Mouse (Mus musculus) neural tube, embryonic 13.5 days (tissue): ENCODE measurements at regions not wholly inside any gene's neighbourhood (a gene's known extent, or its start where the extent isn't known, plus 50 kb on each side); places are given as distances from the start of the nearest gene placed in this dataset.

ENCODE experiments used
- ATAC-seq: fragments of 200-750 bp; cut with Nextera tagmentation; 2 replicates; pipeline ENCODE4 v1.8.0; 2017; ENCODE audit warnings: low read depth, mild to moderate bottlenecking, moderate TSS enrichment, moderate library complexity
- H3K27ac ChIP-seq: fragments of 300-500 bp; sonication (generic); replicated peaks from 2 replicates; pipeline ENCODE4 v1.5.1; 2015; ENCODE audit warnings: moderate library complexity, mild to moderate bottlenecking, inconsistent platforms
- H3K27me3 ChIP-seq: fragments of 300-500 bp; sonication (generic); 2 replicates; pipeline ENCODE4 v1.6.1; 2015; ENCODE audit warnings: mild to moderate bottlenecking, inconsistent platforms
- H3K36me3 ChIP-seq: fragments of 300-500 bp; sonication (generic); 2 replicates; pipeline ENCODE4 v1.6.1; 2015; ENCODE audit warnings: mild to moderate bottlenecking, inconsistent platforms
- H3K4me1 ChIP-seq: fragments of 300-500 bp; sonication (generic); replicated peaks from 2 replicates; pipeline ENCODE4 v1.6.1; 2015; ENCODE audit warnings: inconsistent platforms
- H3K4me2 ChIP-seq: fragments of 300-500 bp; sonication (generic); 2 replicates; pipeline ENCODE4 v1.6.1; 2015; ENCODE audit warnings: inconsistent platforms, mild to moderate bottlenecking, moderate library complexity
- H3K4me3 ChIP-seq: fragments of 300-500 bp; sonication (generic); 2 replicates; pipeline ENCODE4 v1.5.1; 2015; ENCODE audit warnings: mild to moderate bottlenecking, inconsistent platforms
- H3K9ac ChIP-seq: fragments of 300-500 bp; sonication (generic); 2 replicates; pipeline ENCODE4 v1.6.1; 2015; ENCODE audit warnings: moderate library complexity, mild to moderate bottlenecking, inconsistent platforms
- H3K9me3 ChIP-seq: fragments of 300-500 bp; sonication (generic); 2 replicates; pipeline ENCODE4 v1.6.1; 2016; ENCODE audit warnings: inconsistent platforms
- WGBS: fragments of 180-500 bp; shearing (Covaris S2); methylation state at CpG from one replicate; pipeline ENCODE4 v1.1.7; 2015; 5-methylcytosine and 5-hydroxymethylcytosine counted together

DNA sequence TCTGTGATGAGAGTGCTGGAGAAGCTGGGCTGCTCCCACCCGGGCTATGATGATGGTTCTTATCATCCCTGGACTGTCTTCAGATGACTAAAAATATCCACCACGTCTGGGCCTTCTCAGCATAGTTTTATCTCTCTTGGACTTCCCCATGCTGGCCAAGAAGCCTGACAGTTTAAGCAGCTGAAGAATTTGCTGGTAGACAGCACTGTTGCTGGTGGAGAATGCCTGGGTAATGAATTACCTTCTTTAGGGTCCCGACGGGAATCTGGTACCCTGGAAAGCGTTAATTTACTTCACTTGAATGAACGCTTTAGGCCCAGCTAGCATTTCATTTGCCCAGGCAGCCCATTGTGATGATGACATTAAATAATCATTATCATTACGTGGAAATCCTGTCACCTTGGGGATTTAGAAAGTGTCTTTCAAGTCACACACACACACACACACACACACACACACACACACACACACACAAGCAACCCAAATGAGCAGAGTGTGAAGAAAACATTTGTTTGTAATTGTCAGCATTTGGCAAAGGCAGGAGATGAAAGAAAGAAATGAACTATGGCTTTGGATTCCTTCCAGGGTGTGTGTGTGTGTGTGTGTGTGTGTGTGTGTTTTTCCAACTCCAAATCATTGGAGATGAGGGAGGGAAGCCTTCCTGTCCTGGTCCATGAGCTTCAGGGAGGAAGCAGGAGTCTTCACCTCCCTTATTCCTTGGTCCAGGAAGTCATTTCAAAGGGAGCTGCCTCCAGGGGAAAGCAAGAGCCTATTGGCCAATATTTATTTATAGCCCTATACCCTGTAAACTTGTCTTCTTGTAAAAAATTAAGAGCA, 117.3 kb upstream of the Slc30a5 start:
- peak overlapping the region; percentile 61; the same call in 1 of the 2 replicates for H3K27ac ChIP-seq
- peak; percentile 89 for ATAC-seq

DNA sequence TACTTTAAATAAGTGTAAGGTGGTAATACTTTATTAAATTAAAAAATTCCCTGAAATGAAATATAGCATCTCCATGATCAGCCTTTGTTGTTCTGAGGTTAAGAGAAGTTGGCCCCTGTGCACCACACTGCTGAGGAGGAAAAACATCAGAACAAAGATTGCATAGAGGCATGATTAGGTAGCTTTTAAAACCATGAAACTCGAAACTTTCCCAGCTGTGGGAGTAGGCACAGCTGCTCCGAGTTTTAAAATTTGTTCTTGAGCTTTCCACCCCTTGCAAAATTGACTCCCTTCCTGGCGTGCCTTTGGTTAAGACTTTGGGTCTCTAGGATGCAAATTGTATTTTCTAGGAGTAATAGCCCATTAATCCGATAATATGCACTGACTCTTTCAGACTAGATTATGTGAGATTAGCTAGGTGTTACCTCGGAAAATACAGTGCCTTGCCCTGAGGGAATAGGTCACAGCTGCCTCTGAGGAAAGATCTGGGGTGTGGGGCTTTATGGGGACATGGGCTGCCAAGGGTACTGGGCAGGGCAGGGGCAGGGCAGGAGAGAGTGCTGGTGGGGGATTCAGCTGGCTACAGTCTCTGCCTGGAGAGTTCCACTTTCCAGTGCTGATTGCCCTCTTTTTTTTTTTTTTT, 110.1 kb upstream of the Slc30a5 start:
- Histone ChIP-seq H3K9ac (no peak overlapping the region), H3K36me3 (no peaks in the 10 kb centered on the region), H3K27ac (no peak overlapping the region), H3K4me1 (no peaks in the 10 kb centered on the region), H3K4me3 (no peak overlapping the region), H3K4me2 (no peak overlapping the region), H3K27me3 (no peaks in the 10 kb centered on the region), H3K9me3 (no peaks in the 10 kb centered on the region)
- no peak for ATAC-seq
- WGBS, result 58% methylated on average over 5 of the region's 5 CpGs

More for the DNA sequence above, 117.3 kb upstream of the Slc30a5 start:
- 19% methylated on average over 7 of the region's 7 CpGs for WGBS
- H3K4me1 ChIP-seq, result peaks cover 14% of the 10 kb centered on the region
- no peaks in the 10 kb centered on the region for H3K36me3 ChIP-seq
- H3K9ac ChIP-seq, result no peak overlapping the region
- no peaks in the 10 kb centered on the region for H3K27me3 ChIP-seq
- H3K9me3 ChIP-seq, result no peaks in the 10 kb centered on the region
- H3K4me3 ChIP-seq, result no peak overlapping the region
- H3K4me2 ChIP-seq, result no peak overlapping the region

DNA sequence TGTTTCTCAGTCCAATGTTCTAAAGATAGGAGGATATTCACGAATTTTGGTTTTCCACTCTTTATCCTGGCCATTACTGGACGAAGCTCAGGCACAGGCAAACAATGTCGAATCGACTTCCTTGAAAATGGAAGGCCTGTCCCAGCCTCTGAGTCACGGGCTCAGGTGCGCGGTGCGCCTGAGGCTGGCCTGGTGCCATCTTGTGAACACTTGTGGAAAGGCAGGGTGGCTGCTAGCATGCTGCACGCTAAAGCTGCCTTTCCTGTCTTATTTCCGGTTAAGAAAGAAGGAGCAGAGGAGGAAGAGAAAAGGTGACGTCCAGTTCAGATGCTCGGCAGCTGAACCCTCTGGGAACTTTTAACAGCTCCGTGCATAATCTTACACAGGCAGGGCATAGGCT, 107.6 kb upstream of the Slc30a5 start:
- Histone ChIP-seq H3K4me1 (no peaks in the 10 kb centered on the region), H3K27ac (no peak overlapping the region), H3K9me3 (no peaks in the 10 kb centered on the region), H3K27me3 (no peaks in the 10 kb centered on the region), H3K4me2 (no peak overlapping the region), H3K4me3 (no peak overlapping the region), H3K36me3 (no peaks in the 10 kb centered on the region), H3K9ac (no peak overlapping the region)
- 81% methylated on average over 13 of the region's 13 CpGs for WGBS
- no peak for ATAC-seq

DNA sequence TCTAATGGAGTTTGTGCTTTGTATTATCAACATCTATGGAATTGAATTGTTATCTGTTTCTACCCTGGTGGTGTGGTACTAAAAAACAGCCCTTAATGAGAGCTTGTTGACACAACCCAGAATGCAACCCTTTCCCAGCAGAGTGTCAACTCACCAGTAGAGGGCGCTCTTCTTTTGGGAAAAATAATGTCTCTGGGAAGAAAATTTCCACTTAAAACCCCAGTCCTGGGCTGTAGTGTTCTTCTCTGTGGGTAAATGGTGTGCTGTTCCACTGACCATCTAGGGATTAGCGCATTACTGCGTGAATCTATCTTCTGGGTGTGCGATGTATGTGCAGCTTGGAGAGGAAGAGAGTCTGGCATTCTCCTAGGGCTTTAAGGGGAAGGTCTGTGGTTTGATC, 106.5 kb upstream of the Slc30a5 start:
- ATAC-seq, result no peak
- no peak overlapping the region for H3K9ac ChIP-seq
- no peaks in the 10 kb centered on the region for H3K36me3 ChIP-seq
- no peak overlapping the region for H3K4me3 ChIP-seq
- no peak overlapping the region for H3K27ac ChIP-seq
- no peaks in the 10 kb centered on the region for H3K27me3 ChIP-seq
- H3K4me1 ChIP-seq, result no peaks in the 10 kb centered on the region
- H3K9me3 ChIP-seq, result no peaks in the 10 kb centered on the region
- H3K4me2 ChIP-seq, result no peak overlapping the region
- WGBS, result 41% methylated on average over 4 of the region's 4 CpGs

DNA sequence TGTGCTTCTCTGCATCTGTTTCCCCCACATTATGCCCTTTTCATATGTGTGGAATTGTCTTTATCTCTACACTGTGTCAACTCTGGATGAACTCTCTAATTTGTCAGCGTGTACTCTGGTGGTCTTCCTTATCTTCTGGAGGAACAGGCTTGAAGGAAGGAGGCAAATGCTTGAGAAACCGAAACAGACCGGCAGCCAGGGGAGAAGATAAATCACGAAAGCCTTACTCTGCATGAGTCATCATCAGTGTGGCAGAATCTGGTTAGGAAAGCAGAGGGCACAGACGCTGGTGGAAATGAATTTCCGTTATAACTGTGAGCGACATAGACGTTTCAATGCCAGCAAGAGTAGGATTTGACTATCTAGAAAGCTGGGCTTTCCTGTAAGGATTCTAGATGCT, 100.0 kb upstream of the Slc30a5 start:
- ATAC-seq, result no peak
- no peak overlapping the region for H3K4me2 ChIP-seq
- no peak overlapping the region for H3K27ac ChIP-seq
- WGBS, result 88% methylated on average over 8 of the region's 8 CpGs
- no peak overlapping the region for H3K9ac ChIP-seq
- no peak overlapping the region for H3K4me3 ChIP-seq
- no peaks in the 10 kb centered on the region for H3K4me1 ChIP-seq
- H3K9me3 ChIP-seq, result no peaks in the 10 kb centered on the region
- H3K36me3 ChIP-seq, result no peaks in the 10 kb centered on the region
- no peaks in the 10 kb centered on the region for H3K27me3 ChIP-seq

DNA sequence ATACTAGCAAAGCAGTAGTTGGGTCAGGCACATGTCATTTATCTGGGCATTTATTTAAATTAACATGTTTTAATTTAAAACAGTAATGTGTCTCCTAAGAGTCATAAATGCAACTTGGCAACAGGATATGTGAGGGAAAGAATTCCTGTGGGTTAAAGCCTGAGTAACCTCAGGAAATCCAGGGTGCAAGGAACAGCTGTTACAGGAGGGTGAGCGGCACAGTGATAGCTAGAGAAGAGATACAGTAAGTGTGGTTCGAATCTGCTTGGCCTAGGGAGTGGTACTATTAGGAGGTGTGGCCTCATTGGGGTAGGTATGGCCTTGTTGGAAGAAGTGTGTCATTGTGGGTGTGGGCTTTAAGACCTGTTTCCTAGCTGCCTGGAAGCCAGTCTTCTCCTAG, 66.3 kb upstream of the Slc30a5 start:
- Histone ChIP-seq H3K4me2 (no peak overlapping the region), H3K36me3 (no peaks in the 10 kb centered on the region), H3K9ac (no peak overlapping the region), H3K27ac (no peak overlapping the region), H3K4me1 (no peaks in the 10 kb centered on the region), H3K27me3 (no peaks in the 10 kb centered on the region), H3K4me3 (no peak overlapping the region), H3K9me3 (no peaks in the 10 kb centered on the region)
- 77% methylated on average over 2 of the region's 2 CpGs for WGBS
- no peak for ATAC-seq

DNA sequence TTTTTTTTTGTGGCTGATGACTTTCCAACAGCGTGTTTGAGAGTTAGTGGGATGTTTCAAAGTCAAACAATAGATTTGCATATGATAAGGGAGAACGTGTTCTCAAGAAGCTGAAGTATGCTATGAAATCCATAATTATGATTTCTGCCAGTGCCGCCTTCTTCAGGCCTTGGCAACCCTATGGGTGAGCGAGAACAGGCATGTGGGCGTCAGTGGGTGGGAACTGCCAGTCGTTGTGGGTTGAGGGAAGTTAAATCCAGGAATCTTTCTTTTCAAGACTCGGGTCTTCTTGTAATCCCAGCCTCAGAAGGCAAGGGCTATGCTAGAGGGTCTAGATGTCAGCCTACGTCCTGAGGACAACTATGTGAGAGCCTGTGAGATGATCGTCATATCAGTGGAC, 60.6 kb upstream of the Slc30a5 start:
- 91% methylated on average over 9 of the region's 9 CpGs for WGBS

DNA sequence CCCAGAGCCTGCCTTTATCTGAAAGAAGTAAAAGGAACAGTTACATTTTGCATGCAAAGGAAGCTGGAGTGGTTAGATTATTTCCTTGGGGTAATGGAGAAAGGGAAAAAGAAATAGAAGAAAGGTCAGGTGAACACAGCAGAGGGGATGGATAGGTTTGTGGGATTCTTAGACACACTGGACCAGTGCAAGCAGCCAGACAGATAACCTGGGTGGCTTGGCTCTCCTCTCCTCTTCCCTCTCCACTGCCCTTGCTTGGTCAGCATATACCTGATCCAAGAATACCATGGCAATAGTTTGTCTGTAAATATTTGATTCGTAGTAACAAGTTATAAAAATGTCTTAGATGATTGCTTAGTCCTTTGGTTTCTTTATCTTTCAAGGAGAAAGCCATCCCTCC, 59.9 kb upstream of the Slc30a5 start:
- Histone ChIP-seq H3K9me3 (no peaks in the 10 kb centered on the region), H3K4me1 (peaks cover 13% of the 10 kb centered on the region), H3K27me3 (no peaks in the 10 kb centered on the region), H3K36me3 (no peaks in the 10 kb centered on the region), H3K4me2 (peak overlapping the region; percentile 56), H3K27ac (peak overlapping the region; percentile 74), H3K9ac (no peak overlapping the region), H3K4me3 (peak overlapping the region; percentile 23)
- no peak for ATAC-seq
- WGBS, result 92% methylated on average over 1 of the region's 1 CpGs

More for the DNA sequence above, 60.6 kb upstream of the Slc30a5 start:
- Histone ChIP-seq H3K9me3 (no peaks in the 10 kb centered on the region), H3K4me3 (no peak overlapping the region), H3K27me3 (no peaks in the 10 kb centered on the region), H3K9ac (no peak overlapping the region), H3K36me3 (no peaks in the 10 kb centered on the region), H3K4me1 (peaks cover 13% of the 10 kb centered on the region), H3K27ac (no peak overlapping the region), H3K4me2 (no peak overlapping the region)
- ATAC-seq, result no peak

DNA sequence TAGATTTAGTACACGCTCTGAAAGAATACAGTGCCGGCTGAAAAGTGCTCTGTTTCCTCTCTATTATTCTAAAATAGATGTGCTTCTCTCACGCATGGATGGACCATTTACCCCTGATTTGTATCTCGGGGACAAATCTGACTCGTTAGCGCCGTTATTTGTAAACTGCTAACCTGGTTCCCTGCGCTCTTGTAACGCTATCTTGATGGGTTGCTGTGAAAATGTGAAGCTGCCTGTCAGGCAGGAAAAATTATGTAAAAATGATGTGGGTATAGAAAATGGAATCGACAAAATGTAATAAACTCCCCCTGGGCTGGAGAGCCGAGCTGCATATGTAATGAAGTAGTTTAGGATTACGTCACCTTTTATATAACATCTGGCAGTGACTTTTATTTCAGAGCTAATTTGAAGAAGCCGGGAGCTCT, 59.4 kb upstream of the Slc30a5 start:
- H3K4me1 ChIP-seq, result peaks cover 13% of the 10 kb centered on the region
- H3K27me3 ChIP-seq, result no peaks in the 10 kb centered on the region
- ATAC-seq, result peak; percentile 78
- no peaks in the 10 kb centered on the region for H3K9me3 ChIP-seq
- peak overlapping the region; percentile 74; the same call in 1 of the 2 replicates for H3K27ac ChIP-seq
- no peaks in the 10 kb centered on the region for H3K36me3 ChIP-seq
- H3K4me3 ChIP-seq, result peak overlapping the region; percentile 23
- peak overlapping the region; percentile 45; the same call in 1 of the 2 replicates for H3K9ac ChIP-seq
- H3K4me2 ChIP-seq, result peak overlapping the region; percentile 56
- 33% methylated on average over 13 of the region's 13 CpGs for WGBS

DNA sequence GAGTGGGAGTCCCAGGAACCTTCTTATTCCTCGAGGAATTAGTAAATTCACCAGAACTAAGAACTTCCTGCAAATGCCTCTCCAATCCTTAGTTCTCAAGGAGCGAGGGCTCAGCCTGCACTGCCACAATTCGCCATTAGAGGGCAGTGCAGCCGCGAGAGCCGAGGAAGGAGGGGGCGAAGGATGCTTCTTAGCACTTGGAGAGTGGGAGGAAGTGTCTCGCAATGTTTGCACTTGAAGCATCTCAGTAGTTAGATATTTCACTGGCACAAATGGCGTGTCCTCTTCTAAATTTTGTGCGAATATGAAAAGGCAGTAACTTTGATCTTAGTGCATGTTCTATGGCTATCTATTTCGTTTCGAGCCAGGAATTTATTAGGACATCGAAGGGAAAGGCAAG, 59.0 kb upstream of the Slc30a5 start:
- H3K36me3 ChIP-seq, result no peaks in the 10 kb centered on the region
- no peaks in the 10 kb centered on the region for H3K27me3 ChIP-seq
- peak overlapping the region; percentile 74; the same call in 1 of the 2 replicates for H3K27ac ChIP-seq
- H3K4me2 ChIP-seq, result peak overlapping the region; percentile 56
- H3K9me3 ChIP-seq, result no peaks in the 10 kb centered on the region
- H3K4me3 ChIP-seq, result peak overlapping the region; percentile 23
- no peak overlapping the region for H3K9ac ChIP-seq
- WGBS, result 19% methylated on average over 13 of the region's 13 CpGs
- peak; percentile 87 for ATAC-seq
- H3K4me1 ChIP-seq, result peaks cover 13% of the 10 kb centered on the region

DNA sequence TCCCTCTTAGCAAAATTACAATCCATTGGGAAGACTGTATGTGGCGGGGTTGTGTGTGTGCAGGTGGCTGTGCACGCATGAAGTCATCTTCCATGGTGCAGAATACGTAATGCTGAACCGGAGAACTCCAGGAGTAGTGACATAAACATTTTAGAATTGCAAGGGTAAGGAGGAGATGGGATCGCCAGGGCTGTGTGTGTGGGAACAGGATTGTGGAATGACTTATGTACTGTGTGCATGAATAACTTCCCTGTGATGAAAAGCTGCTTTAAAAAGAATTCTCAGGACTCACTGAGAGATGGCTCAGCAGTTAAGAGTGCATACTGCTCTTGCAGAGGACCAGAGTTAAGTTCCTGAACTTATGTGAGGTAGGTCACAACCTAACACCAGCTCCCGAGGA, 57.2 kb upstream of the Slc30a5 start:
- Histone ChIP-seq H3K27ac (no peak overlapping the region), H3K4me3 (no peak overlapping the region), H3K27me3 (no peaks in the 10 kb centered on the region), H3K4me1 (peaks cover 13% of the 10 kb centered on the region), H3K36me3 (no peaks in the 10 kb centered on the region), H3K9me3 (no peaks in the 10 kb centered on the region), H3K4me2 (no peak overlapping the region), H3K9ac (no peak overlapping the region)
- 77% methylated on average over 6 of the region's 6 CpGs for WGBS
- ATAC-seq, result no peak

DNA sequence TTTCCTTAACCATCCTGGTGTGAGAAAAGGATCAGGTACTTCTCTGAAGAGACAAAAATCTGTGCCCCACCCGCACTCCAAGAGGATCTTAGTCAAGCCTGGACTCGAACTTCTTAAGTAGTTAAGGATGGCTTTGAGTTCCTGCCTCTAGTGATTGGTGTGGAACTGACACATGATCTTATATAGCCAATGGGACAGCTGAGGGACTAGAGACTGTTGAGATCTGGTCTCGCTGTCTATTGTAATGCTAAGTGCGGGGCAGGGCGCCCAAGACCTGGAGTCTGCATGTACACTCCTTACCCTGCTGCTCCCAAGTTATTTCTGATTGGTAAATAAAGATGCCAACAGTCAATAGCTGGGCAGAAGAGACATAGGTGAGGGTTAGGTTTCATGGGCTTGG, 55.3 kb upstream of the Slc30a5 start:
- no peak for ATAC-seq
- peaks cover 12% of the 10 kb centered on the region for H3K4me1 ChIP-seq
- H3K27me3 ChIP-seq, result no peaks in the 10 kb centered on the region
- no peak overlapping the region for H3K9ac ChIP-seq
- H3K4me2 ChIP-seq, result no peak overlapping the region
- no peak overlapping the region for H3K4me3 ChIP-seq
- WGBS, result 88% methylated on average over 5 of the region's 5 CpGs
- H3K36me3 ChIP-seq, result no peaks in the 10 kb centered on the region
- H3K27ac ChIP-seq, result no peak overlapping the region
- no peaks in the 10 kb centered on the region for H3K9me3 ChIP-seq
